Mouse (Mus musculus) kidney, postnatal 4 days (tissue): ENCODE measurements at regions not wholly inside any gene's neighbourhood (a gene's known extent, or its start where the extent isn't known, plus 50 kb on each side); places are given as distances from the start of the nearest gene placed in this dataset.

Experiments used
- DNase-seq, 2 experiments: peaks; one replicate each; pipeline ENCODE4 v3.0.0; 2021; ENCODE audit warnings: mixed read lengths in 2 of 2

DNA sequence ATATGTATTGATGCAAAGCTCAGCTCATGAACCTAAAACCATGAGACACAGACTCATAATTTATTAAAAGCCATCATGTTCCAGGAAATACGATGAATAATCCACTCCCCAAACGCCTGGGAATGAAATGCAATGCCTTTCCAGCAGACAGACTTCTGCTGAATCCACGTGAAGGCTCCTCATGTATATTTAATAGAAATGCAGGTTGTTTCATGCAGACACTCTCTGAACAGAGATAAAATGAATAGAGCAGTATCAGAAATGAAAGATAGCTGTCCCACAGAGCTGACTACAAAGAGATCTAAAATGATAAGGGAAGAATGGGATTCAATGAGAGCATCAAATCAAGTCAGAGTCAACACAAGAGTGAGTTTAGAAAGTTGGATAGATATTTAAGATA lies 376.3 kb upstream of the Lrfn5 start:
- no peak for DNase-seq

DNA sequence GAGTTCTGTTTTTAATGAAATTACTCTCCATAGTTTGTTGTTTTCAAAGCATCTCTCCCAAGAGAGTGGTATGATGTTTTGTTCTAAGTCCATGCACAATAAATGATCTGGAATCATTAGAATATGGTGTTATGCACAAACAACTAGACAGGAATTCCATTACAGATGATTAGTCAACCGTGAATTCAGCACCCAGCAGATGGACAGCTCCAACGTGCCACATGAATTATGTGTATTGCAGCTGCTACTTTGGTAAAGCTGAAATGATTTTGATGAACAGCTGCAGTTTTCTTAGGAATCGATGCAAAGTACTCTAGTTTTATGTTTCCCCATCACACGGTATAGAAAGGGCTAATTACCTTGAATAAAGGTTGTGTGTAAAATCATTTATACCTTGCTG lies 347.6 kb upstream of the Lrfn5 start:
- DNase-seq: peak; percentile 67 to 71
